Mouse (Mus musculus) G1E (cell line): Measurements from ENCODE around the gene Nsun2.

Experiments used
- CTCF ChIP-seq: IDR thresholded peaks from 2 replicates; pipeline ENCODE4 v1.5.1; 2012; ENCODE audit warnings: low read depth, low read length, inconsistent platforms, mixed read lengths
- GATA1 ChIP-seq: IDR thresholded peaks from 2 replicates; pipeline ENCODE4 v1.6.1; 2012; ENCODE audit warnings: borderline replicate concordance, low read length, inconsistent platforms, mixed read lengths
- GATA2 ChIP-seq: IDR thresholded peaks from 2 replicates; pipeline ENCODE4 v1.6.1; 2012; ENCODE audit warnings: low read depth, low read length, inconsistent platforms, borderline replicate concordance
- POLR2AphosphoS5 ChIP-seq: IDR thresholded peaks from 2 replicates; pipeline ENCODE4 v1.6.1; 2012; ENCODE audit warnings: low read depth, low read length, inconsistent platforms; ENCODE audit not compliant: insufficient replicate concordance
- TAL1 ChIP-seq: conservative IDR thresholded peaks from 2 replicates; pipeline ENCODE4 v1.6.1; 2012; ENCODE audit warnings: low read depth, low read length, inconsistent platforms, mixed read lengths

DNA sequence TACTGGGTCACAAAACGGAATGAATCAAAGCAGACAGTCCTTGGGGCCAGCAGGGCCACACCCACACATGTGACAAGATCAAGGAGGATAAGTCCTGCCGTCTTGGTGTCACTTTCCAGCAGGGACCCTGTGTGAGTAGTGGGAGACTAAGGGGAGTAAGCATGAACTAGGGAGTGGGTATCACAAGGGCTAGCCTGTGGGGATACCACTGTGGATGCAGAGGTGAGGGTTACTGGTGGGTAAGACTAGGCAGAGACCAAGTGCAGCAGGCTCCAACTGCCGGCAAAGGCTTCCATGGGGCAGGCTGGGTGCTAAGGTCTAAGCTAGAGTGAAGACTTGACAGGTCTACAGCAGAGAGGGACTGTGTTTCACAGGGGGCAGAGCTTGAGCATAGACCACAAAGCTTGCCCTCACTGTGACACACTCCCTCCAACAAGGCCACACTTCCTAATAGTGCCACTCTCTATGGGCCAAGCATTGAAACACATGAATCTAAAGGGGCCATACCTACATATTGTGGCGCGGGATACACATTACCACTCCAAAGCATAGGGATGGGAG lies 109.2 kb downstream of the Nsun2 start:
- TF ChIP-seq CTCF (no peak), TAL1 (no peak), GATA2 (no peak), GATA1 (no peak), POLR2AphosphoS5 (no peak; the same call in 1 of the 2 replicates)
